ENCODE assay signal across 28 mouse cellular contexts in genomic region chr12:102345031-102345815, GRCm38 (mm10).
DNase-seq lines count a peak whose midpoint lies in the region; ATAC-seq lines count a peak whose summit lies in the region.
"Had no signal": no experiment of that assay in that cellular context is flagged by ENCODE, and none has a peak within 500 bp of the region (broad histone marks: within the 10 kb centered on the region; RNA-seq: fewer than 3 reads in every experiment).

No protein-coding gene starts in this region.

- no peak overlapping the region for H3K4me3 ChIP-seq in heart, embryonic 10.5 days
- H3K4me3 ChIP-seq in brown adipose tissue, adult 24 weeks (ENCODE audit: insufficient read depth, low read depth, low read length), result no peak overlapping the region
- H3K4me3 ChIP-seq in limb, embryonic 11.5 days (ENCODE audit: low read depth, low read length), result no peak overlapping the region
- H3K4me3 ChIP-seq: embryonic facial prominence, embryonic 13.5 days; erythroblast, embryonic 14.5 days; forebrain, embryonic 12.5 days; heart, adult 2 months; hindbrain, embryonic 10.5 days; kidney, embryonic 15.5 days; liver, embryonic 15.5 days had no signal

- no peaks in the 10 kb centered on the region for H3K9me3 ChIP-seq in heart, embryonic 10.5 days
- H3K9me3 ChIP-seq in limb, embryonic 11.5 days (ENCODE audit: control insufficient read depth, low read length), result no peaks in the 10 kb centered on the region
- H3K9me3 ChIP-seq: embryonic facial prominence, embryonic 13.5 days; forebrain, embryonic 12.5 days; hindbrain, embryonic 10.5 days; kidney, embryonic 15.5 days; liver, embryonic 15.5 days had no signal

- H3K9ac ChIP-seq in limb, embryonic 11.5 days (ENCODE audit: low read length), result no peak overlapping the region
- H3K9ac ChIP-seq: embryonic facial prominence, embryonic 13.5 days; forebrain, embryonic 12.5 days; kidney, embryonic 15.5 days; liver, embryonic 15.5 days had no signal

- H3K27me3 ChIP-seq in heart, embryonic 10.5 days (ENCODE audit: insufficient read depth, poor library complexity, severe bottlenecking), result no peaks in the 10 kb centered on the region
- no peaks in the 10 kb centered on the region for H3K27me3 ChIP-seq in limb, embryonic 11.5 days (ENCODE audit: control insufficient read depth, insufficient read depth, low read length)
- H3K27me3 ChIP-seq: embryonic facial prominence, embryonic 13.5 days; forebrain, embryonic 12.5 days; kidney, embryonic 15.5 days; liver, embryonic 15.5 days had no signal

- ATAC-seq in limb, embryonic 11.5 days (ENCODE audit: insufficient number of reproducible peaks, low FRiP score, low TSS enrichment, low read depth), result no peak
- no peak for ATAC-seq in megakaryocyte, adult 5-6 weeks (ENCODE audit: poor library complexity, severe bottlenecking)
- ATAC-seq: activated CD4-positive, CD25-positive, alpha-beta regulatory T cell, adult 4 months; hindbrain, embryonic 16.5 days; intestine, embryonic 16.5 days had no signal

- peak overlapping the region; percentile 29; the same call in 1 of the 2 replicates for H3K27ac ChIP-seq in heart, embryonic 10.5 days
- H3K27ac ChIP-seq in brown adipose tissue, adult 24 weeks (replicated peaks; ENCODE audit: low read depth, low read length), result peak overlapping the region; percentile 76
- H3K27ac ChIP-seq in limb, embryonic 11.5 days (replicated peaks; ENCODE audit: low read depth, low read length), result 0 out of 2 replicates have a peak overlapping the region, but pooled peaks have one; percentile 8
- H3K27ac ChIP-seq: embryonic facial prominence, embryonic 13.5 days; forebrain, embryonic 12.5 days; heart, adult 2 months; hindbrain, embryonic 10.5 days; kidney, embryonic 15.5 days; liver, embryonic 15.5 days had no signal

- H3K36me3 ChIP-seq in heart, embryonic 10.5 days, result no peaks in the 10 kb centered on the region
- no peaks in the 10 kb centered on the region for H3K36me3 ChIP-seq in limb, embryonic 11.5 days (ENCODE audit: control insufficient read depth, insufficient read depth, low read length)
- H3K36me3 ChIP-seq: embryonic facial prominence, embryonic 13.5 days; forebrain, embryonic 12.5 days; hindbrain, embryonic 10.5 days; kidney, embryonic 15.5 days; liver, embryonic 15.5 days had no signal

- DNase-seq in heart, embryonic 10.5 days (ENCODE audit: low spot score), result no peak
- no peak for DNase-seq in heart, adult 11 months
- peak; percentile 0 for DNase-seq in CD4-positive helper T cell, adult 2 months (ENCODE audit: low read depth, low spot score)
- DNase-seq in limb, embryonic 11.5 days (ENCODE audit: low spot score), result peak; percentile 64
- no peak for DNase-seq in layer of hippocampus, postnatal 36 days
- DNase-seq: adrenal gland, adult 8-10 months; B cell, adult 2 months; cerebellum, adult 2 months; cerebellum, postnatal 25 days; gastrocnemius, postnatal 14 days; heart, adult 2 months; kidney, postnatal 36 days; liver; lung, postnatal 14 days; midbrain, embryonic 14.5 days; retina, postnatal 1 day; right cerebral cortex, postnatal 25 days had no signal

- 57% methylated on average over 14 of the region's 14 CpGs for WGBS in heart, embryonic 10.5 days
- WGBS in limb, embryonic 11.5 days, result 23% methylated on average over 14 of the region's 14 CpGs

- no peak overlapping the region for H3K4me2 ChIP-seq in limb, embryonic 11.5 days (ENCODE audit: low read depth, severe bottlenecking)
- H3K4me2 ChIP-seq: embryonic facial prominence, embryonic 13.5 days; forebrain, embryonic 12.5 days; kidney, embryonic 15.5 days; liver, embryonic 15.5 days had no signal

- H3K4me1 ChIP-seq in heart, embryonic 10.5 days, result peaks cover 40% of the 10 kb centered on the region
- peaks cover 13% of the 10 kb centered on the region; the same call in 1 of the 2 replicates for H3K4me1 ChIP-seq in brown adipose tissue, adult 24 weeks (ENCODE audit: control insufficient read depth, insufficient read depth, insufficient read length, low read length)
- H3K4me1 ChIP-seq in limb, embryonic 11.5 days (ENCODE audit: control insufficient read depth, insufficient read depth, low read length), result peaks cover 3% of the 10 kb centered on the region; the same call in 1 of the 2 replicates
- H3K4me1 ChIP-seq: forebrain, embryonic 12.5 days; liver, embryonic 15.5 days had no signal

Comparison
In these comparisons a context has a peak if more than half of its experiments do, and no peak if none do; other contexts are left out.
1. DNase-seq: peak in CD4-positive helper T cell, adult 2 months (single experiment) and limb, embryonic 11.5 days (single experiment); none in heart, embryonic 10.5 days (single experiment), heart, adult 11 months (single experiment) and layer of hippocampus, postnatal 36 days (0 of 2).
2. H3K27ac ChIP-seq: peak in every context shown above with its lines; median percentile 76 in brown adipose tissue, adult 24 weeks; 29 in heart, embryonic 10.5 days; 8 in limb, embryonic 11.5 days.